Mouse (Mus musculus): ENCODE results near the gene Cyp2c70.

DNA sequence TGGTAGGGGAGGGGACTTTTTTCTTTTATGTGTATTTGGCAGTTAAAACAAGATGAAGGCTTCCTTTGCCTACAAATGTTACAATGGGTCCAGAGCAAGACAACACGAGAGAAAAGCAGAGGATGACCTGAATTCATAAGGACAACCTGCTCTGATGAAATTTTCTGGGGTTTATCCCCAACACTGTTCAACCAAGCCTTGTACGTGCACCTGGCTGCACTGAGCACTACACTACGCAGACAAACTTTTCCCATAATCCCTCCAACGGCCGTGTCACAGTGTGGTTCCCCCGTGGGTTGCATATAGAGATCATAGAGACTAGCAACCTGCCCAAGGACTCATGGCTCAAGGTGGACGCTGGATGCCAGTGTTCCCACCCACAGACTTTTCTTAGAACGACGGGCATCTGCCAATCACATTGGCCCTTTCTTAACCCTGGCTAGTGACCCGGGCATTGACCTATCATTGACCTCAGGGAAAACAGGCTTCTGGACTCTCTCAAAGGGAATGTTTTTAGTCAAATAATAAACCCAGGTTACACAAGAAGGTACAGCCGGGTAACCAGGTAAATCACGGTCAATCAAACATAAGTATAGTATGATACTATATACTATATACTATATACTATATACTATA, 39.5 kb upstream of the Cyp2c70 start:
- TF ChIP-seq SMC3 (IDR thresholded peaks at IDR 0.05; ENCODE audit: low read depth, low read length) (no peak), MAFK (IDR thresholded peaks at IDR 0.05; ENCODE audit: insufficient replicate concordance, low read length) (no peak), KAT2A (IDR thresholded peaks at IDR 0.05; ENCODE audit: insufficient replicate concordance, low read length) (no peak), CTCF (conservative IDR thresholded peaks at IDR 0.05 in 1 of 2, IDR thresholded peaks at IDR 0.05 in 1 of 2; ENCODE audit: low read depth in 2 of 2, low read length in 2 of 2) (no peak), TBP (conservative IDR thresholded peaks at IDR 0.05; ENCODE audit: low read depth, low read length) (no peak), ETS1 (conservative IDR thresholded peaks at IDR 0.05; ENCODE audit: low read depth, low read length) (no peak), POLR2A (IDR thresholded peaks at IDR 0.05; ENCODE audit: low read depth, low read length) (no peak), USF2 (conservative IDR thresholded peaks at IDR 0.05; ENCODE audit: low read depth, low read length) (no peak), CHD1 (IDR thresholded peaks at IDR 0.05; ENCODE audit: low read depth, low read length) (no peak), MAX (IDR thresholded peaks at IDR 0.05; ENCODE audit: low read length) (no peak), ZC3H11A (IDR thresholded peaks at IDR 0.05; ENCODE audit: low read depth, low read length) (no peak), ZKSCAN1 (IDR thresholded peaks at IDR 0.05; ENCODE audit: borderline replicate concordance, low read depth, low read length) (no peak), HCFC1 (IDR thresholded peaks at IDR 0.05; ENCODE audit: low read depth, low read length) (no peak)
